Mouse (Mus musculus) cerebellum, postnatal 4 days (tissue): Measurements from ENCODE around the gene Elob.

Experiments used
- DNase-seq, 2 experiments: peaks; one replicate each; pipeline ENCODE4 v3.0.0; 2022; ENCODE audit warnings: low spot score in 2 of 2, mixed read lengths in 1 of 2

Gene Elob

DNA sequence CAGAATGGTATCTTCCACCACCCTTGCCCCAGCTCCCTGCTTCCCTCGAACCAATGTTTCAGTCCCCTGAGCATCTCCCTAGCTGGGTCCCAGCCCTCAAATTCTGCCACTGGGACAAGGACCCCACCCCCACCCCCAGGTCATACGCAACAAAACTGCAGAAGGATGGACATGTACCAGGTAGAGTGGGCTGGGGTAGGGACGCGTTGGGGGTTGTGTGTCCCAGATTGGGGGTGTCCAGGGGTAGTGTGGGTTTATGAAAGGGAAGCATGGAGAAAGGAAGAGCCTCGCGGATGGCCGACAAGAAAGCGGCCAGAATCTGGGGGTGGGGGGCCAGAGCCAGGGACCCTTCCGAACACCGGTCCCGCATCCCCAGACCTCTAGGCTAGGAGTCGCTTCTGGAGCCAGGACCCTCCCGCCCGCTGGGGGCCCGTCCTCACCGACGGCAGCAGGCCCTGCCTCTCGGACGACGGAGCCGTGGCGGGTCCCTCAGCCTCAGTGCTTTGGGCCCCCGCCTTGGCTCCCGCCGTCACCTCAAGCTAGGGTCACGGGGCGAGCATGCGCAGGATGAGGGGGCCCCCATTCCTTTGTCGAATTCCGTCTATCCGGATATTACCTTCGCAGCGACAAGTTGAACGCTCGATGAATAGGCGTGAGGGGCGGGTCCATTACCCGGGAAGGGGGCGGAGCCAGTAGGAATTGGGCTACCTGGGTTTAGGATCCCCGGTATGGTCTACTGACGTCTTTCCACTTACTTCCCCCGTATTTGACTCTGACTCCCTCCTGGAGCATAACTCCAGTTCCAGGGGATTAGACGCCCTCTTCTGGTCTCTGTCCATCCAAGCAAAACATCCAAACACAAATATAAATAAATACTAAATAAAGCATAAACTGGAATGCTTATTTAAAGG, 43.1 kb downstream of the Elob start, which contains the start of gene Flywch2:
Gene Flywch2, minus strand, starts transcription at position 521 of the 911 bp plus-strand sequence.
- DNase-seq, result peak; percentile 58 to 80

GRCm38 (mm10) chr17:23783352-23783751, 45.6 kb downstream of the Elob start:
- no peak for DNase-seq

DNA sequence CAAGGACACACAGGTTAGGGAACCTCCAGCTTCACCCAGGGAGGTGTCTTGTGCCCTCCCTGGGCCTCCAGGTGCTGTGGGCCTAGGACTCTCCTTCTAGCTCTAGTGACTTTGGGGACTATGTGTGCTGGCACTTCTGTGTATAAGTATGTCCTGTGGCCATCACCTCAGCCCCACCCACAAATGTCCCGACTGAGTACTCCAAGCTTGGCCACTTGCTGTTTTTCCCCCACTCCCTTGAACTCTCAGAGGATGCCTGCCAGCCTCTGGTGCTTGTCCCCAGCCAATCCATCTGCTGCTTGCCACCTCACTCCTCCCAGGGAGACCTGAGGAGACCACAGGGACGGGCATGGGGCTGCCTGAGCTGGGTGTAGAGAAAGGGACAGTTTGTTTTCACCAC, 50.5 kb downstream of the Elob start:
- no peak for DNase-seq

GRCm38 (mm10) chr17:23777141-23777540, 51.8 kb downstream of the Elob start:
- no peak for DNase-seq

- DNase-seq, result no peak
These were observed 52.7 kb downstream of the Elob start for GRCm38 (mm10) chr17:23776216-23776615.
